Mouse (Mus musculus) lung, postnatal 10 days (tissue): ENCODE measurements around the gene Gm28729.
"Not testable (repeated sequence)": the region's sequence is repeated elsewhere in the genome, so short reads cannot be mapped to it uniquely, and the experiment has no call there.

Experiments used
- DNase-seq: peaks from one replicate; pipeline ENCODE4 v3.0.0; 2021

Gene Gm28729

DNA sequence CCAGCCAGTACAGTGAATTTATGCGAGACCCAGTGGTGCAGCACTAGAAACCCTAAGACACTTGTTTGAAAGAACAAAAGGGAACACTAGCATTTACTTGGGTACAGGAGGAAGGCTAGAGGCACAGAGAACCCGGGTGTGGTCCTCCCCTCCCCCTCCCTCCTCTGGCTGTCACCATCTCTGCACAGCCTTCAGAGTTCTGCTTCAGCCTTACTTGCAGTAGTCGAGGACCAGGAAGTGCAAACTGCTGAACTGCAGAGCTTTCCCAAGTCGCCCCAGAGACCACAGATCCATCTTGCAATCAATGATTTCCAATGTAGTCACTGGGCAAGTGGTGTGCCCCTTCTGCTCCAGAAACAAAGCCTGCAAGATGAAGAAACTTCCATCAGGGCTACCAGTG, 7.6 kb downstream of the Gm28729 start:
- no peak for DNase-seq

DNA sequence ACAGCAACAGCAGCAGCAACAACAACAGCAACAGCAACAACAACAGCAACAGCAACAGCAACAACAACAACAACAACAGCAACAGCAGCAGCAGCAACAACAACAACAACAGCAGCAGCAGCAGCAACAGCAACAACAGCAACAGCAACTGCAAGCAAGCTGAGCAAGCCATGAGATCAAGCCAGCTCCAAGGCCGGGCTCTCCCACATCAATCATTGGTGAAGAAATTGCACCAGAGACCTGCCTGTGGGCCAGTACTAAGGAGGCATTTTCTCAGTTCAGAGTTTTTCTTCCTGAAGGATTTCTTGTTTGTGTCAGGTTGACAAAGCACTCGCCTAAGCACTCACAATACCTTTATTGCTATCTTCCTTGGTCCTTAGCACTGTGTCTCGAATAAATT, 8.3 kb downstream of the Gm28729 start:
- DNase-seq, result no peak

DNA sequence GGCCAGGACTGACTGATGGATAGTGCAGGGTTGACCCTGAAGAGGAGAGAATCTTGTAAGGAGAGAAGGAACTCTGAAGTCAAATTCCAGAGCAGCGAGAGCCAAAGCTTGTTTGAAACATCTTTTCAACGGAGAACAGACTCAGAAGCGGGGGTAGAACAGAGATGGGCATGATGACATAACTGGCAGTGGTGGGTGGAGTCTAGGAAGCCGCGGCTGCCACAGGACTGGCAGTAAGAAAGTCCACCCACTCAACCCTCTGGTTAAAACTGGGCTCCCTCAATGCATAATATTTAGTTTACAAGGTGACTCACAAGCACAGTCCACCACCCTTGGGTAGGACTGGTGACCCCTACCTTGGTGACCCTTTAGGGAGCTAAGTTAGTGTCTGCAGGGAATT, 9.3 kb downstream of the Gm28729 start:
- DNase-seq, result no peak

DNA sequence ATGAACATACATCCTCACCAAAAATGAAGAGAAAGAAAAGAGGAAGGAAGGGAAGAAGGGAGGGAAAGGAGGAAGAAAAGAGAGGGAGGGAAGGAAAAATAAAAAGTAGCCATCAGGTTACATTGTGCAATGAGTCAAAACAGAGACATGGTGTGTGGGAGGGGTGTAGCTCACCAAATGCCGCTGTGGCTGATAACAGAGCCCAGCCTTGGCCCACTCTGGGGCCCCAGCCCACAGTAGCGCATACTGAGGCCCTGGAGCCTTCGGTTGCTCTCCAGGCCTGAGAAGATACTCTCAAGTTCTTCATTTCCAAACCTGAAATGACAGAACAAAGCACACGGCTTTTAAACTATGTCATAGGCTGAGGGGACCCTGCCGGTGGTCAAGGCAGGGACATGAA, 10.8 kb downstream of the Gm28729 start:
- DNase-seq, result no peak

DNA sequence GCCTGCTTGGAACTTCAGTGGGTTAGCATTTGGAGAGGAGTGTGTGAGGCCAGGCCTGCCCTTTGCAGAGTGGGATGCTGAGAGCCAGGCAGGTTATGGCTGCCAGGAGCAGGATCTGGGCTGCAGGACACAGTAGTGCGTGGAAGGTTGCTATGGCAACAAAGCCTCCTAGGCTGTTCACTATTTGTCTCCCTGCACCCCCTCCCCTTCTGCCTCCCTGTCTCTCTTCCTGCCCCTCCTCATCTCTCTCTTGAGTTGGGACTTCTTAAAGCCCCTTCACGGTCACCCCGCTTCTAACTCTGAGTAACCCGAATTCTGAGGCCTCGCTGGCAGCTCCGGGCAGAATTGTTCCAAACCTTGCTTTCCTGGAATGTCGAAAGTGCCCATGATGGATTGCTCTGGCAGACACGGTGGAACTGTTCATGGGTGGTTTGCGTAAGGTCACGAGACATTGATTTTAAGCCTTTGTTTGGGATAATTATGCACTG, 19.0 kb downstream of the Gm28729 start:
- peak; percentile 49 for DNase-seq

DNA sequence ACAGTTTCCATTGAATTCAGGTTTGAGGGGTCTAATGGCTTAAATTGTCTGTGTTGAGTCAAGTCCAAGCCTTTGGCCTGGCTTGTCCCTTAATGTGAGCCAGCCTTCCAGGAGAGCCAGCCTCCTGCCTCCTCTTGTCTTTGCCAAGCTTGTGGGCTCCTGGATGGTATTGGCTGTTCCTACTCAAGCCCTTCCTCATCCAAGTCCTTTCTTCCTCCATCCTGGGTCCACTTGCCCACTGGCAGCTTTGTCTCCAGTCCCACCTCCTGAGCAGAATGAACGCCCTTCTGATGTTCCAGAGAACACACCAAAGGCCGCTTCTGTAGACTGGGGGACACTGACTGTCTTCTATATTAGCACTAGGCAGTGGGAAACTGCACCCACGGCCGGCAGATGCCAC, 19.9 kb downstream of the Gm28729 start:
- no peak for DNase-seq

DNA sequence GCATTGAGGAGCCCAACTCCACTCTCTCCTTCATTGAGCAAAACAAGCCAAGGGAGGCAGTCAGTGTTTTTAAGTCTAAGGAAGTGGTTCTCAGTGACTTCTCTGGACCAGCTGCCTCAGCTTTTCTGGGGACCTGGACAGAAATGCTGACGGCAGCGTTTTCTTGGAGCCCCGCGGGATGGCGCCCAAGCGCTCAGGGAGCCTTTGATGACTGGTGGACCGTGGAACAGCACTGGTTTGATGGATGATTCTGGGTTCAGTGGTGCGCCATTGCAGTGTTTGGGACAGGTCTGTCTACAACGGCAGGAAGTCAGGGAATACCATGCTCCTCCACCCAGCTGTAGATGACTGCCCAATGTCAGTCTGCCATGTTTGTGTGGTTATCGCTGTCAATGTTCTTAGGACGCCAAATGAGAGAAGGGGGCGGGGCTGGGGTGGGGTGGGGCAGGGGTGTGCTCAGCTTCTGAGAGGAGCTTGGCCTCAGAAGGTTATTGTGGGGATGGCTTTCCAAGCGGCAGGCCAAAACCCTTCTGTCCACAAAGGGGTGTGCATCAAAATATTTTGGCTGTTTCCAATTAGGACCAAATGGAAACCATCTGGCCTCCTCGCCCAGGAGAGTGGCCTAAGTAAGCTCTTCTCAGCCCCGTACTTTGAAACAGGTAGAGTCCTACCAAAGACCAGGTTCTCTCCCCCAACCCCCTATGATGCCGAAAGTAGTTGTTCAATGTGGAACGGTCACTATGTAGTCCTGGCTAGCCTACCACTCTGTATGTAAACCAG, 20.8 kb downstream of the Gm28729 start:
- DNase-seq, result no peak

DNA sequence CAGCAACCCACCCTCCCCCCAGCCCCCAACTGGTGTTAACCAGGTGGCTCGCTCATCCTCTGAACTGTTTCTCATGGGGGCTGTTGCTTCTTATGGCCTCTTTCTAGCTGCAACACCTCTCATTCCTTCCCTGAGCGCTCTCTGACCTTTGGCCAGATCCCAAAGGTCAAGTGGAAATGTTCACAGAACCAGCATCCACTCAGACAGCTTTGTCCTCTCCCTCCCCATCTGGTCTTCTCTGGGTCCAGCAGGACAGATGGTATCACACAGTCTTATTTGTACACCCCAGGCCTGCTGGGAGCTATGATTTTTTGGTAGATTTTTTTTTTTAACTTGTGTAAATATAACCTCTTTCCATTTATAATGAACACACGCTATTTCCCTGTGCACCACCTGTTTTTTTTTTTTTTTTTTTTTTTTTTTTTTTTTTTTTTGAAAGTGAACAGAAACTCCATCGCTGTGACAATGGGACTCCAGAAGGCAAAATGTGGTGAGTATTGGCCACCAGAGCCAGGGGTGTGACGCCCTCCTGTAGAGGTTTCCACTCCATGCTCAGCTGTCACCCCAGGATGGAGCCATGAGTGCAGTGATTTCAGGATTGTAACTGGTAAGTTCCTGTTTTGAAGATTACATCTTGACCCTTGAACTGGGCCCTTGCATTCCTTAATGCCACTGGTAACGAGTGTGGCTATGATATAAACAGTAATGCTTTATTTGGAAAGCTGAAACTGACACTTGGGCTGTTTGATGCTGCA, 22.0 kb downstream of the Gm28729 start:
- no peak for DNase-seq

DNA sequence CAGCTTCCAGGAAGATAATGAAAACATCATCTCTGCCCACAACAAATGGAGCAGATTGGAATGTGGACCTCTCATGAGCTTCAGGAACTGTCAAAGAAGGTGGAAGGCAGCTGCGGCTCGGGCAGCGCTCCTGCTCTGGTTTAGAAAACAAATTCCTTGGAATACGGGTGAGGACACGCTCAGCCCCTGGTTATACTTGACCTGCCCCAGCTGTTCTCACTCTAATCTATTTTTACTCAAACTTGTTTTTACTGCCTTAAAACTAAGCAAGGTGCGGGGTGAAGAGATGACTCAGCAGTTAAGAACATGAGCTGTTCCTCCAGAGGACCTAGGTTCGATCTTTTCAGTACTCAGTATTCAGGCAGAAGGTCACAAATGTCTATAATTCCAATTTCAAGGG, 23.8 kb downstream of the Gm28729 start:
- DNase-seq, result peak; percentile 21

DNA sequence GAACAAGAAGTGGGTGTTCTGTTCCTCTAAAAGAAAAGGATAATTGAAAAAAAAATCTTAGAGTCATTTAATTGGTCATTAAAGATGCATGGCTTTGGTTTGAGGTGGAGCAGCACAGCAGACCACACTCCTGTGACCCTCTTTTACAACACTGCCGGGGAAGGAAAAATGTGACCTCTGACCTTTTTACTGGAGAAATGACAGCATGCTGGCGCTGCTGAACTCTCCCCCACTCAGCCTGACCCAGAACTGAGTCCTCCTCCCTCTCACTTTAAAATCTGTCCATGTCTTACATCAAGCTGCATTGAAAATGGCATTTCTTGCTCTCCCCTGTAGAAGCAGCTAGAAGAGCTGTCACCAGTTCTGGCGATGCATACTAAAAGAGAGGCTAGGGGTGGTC, 31.9 kb downstream of the Gm28729 start:
- DNase-seq, result peak; percentile 21

DNA sequence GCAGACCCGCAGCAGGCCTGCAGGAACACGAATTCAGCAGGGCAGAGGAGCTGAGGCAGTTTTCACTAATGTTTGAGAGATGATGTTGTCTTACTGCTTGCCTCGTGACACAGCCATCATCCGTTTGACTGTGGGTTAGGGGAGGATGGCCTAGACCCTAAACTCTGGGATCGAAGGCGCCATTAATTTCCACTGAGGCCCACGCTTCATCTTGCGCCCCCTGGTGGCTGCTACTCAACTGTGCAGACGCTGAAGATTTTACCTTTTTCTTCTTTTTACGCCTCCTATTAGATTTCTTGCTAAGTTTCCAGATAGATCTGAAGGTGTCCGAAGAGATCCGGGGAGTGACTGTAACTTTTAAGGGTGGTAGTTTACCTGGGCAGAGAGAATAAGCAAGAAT, 33.3 kb downstream of the Gm28729 start:
- DNase-seq, result peak; percentile 49

DNA sequence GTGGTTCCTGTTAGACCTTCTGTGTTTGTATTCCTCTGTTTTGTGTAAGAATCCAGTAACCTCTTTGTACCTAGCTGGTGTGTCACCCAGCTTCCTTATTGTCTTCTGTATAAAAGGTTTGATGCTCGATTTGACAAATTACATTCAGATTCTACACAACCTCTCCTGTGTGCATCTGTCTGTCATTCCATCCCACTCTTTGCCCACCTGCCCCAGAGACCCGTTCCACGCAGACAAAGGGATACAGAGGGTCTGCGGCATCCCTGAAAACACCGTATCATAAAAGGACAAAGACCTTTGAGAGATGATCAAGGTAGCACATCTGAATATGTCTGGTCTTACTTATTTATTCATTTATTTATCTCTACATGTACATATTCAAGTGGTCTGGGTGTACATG, 37.2 kb downstream of the Gm28729 start:
- DNase-seq, result not testable (repeated sequence)

DNA sequence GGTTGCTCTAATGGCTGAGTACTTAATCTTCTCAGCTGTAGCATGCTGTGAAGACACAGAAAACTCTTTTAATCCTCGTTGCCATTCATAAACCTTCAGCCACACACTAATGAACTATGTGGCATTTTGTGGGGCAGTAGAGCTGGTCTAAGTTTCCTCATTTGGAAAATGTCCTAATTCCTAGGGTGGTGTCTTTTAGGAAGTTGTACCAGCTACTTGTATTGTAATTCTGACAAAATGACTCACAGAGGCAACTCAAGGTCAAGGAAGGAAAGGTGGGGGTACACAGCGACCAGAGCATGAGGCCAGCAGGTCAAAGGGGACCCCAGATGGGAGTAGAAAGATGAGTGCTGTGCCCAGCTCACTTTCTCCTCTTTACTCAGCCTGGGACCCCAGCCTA, 41.4 kb downstream of the Gm28729 start:
- no peak for DNase-seq

DNA sequence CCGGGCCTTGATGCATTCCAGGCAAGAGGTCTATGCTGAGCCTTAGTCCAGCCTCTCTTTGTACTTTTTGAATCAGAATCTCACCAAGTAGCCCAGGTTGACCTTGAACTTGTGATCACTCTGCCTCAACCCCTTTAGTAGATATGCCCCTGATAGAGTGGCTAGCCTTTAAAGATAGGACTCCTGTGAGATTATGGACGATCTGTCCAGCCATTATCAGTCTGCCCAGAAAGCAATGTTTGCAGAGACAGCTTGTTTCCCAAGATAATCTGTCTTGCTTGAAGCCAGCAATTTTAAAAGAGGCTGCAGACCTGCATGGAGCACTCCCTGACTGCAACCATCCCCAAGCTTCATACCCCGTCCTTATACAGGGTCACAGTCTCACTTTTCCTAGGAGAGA, 42.0 kb downstream of the Gm28729 start:
- no peak for DNase-seq

DNA sequence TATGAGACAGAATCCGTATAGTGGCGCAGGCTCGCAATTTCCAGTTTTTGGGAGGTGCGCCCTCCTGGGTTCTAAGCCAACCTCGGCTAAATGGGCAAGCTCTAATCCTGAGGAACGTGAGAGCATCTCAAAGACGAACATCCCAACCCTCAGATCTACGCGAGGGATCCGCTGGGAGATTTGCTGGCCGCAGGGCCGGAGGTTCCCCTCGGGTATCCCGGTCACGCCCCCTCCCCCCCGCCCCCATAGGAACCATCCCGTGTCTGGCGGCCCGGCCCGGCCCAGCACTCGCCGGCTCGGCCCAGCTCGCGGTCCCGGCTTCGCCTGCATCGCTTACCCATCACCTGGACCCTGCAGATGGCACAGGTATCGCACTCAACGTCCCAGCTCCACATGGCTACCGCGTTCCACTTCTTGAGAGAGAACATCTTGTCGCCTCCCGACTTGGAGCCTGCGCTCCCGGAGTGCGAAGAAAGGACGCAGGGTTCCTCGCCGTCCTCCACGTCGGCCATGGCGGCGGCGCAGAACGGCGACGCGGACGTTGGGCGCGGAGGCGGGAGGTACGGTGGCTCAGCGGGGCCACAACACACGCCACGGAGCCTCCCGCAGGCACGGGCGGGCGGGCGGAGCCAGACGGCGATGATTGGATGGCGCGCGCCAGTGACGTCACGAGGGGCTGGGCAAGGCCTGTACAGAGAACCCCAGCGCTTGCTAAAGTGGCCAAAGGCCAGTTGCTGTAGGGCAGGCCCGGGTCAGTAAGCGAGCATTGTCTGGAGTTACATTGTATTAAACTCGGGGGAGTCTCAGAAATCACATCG, 46.8 kb downstream of the Gm28729 start, which contains the start of gene Rnf7:
Gene Rnf7 (minus strand): TSS at position 605 of the 818 bp plus-strand sequence.
- DNase-seq, result peak; percentile 99

DNA sequence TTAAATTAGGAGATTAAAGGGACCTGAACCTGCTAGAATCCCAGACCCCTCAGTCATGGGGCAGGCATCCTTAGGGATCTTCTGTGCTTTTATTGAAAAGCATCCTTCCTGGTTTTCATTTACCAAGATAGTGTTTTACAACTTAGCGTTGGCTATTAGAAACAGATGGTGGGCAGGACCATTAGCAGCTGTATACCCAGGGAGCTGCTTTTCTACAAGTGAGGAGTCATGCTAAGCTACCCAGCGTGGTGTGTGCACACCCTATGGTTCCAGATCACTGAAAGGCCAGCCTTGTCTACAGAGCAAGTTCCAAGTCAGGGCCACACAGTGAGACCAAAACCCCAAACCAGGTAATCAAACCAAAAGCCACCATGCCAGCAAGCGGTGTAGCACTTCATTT, 52.7 kb downstream of the Gm28729 start:
- DNase-seq, result no peak

DNA sequence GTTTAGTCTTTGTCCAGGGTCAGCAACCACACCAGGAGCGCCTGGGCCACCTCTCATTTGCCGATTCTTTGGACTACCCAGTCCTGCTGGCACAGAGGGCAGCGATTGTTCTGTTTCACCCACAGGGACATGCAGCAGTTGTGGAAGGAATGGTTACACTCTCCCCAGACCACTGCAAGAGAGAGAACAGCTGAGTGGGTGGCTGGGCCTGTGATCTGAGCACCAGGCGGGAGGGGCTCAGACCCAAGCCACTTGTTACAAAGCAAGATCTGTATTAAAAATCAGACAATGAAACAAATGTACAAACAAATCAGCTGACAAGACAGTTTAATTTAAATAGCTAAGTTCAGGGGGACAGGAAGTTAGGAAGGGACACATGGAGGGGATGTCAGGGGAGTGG, 53.4 kb downstream of the Gm28729 start:
- DNase-seq, result not testable (repeated sequence)

DNA sequence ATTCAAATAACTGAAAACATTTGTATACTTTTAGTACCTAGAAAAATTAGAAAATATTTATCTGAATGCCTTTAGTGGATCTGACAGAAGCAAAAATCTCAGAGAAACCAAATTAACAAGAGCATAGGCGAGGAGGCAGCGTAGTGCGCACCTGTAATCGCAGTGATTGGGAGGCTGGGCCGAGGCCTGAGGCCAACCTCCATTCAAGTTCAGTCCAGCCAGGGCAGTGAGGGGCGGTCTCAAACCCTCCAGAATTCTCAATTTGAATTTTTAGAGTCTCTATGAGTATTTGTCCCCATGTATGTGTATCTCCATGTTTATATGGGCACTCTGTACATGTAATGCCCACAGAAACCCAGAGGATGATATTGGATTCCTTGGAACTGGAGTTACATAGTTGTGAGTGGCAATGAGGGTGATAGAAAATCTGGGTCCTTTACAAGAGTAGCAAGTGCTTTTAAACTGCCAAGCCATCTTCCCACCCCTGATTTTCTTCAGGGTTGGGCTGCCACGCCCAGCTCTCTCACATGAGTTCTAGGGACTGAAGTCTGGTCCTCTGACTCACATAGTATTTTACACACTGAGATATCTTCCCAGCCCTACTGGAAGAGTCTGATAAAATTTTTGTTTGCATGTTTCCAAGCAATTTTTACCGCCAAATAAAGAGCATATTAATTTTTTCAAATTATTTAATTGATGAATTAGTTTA, 54.6 kb downstream of the Gm28729 start:
- no peak for DNase-seq

DNA sequence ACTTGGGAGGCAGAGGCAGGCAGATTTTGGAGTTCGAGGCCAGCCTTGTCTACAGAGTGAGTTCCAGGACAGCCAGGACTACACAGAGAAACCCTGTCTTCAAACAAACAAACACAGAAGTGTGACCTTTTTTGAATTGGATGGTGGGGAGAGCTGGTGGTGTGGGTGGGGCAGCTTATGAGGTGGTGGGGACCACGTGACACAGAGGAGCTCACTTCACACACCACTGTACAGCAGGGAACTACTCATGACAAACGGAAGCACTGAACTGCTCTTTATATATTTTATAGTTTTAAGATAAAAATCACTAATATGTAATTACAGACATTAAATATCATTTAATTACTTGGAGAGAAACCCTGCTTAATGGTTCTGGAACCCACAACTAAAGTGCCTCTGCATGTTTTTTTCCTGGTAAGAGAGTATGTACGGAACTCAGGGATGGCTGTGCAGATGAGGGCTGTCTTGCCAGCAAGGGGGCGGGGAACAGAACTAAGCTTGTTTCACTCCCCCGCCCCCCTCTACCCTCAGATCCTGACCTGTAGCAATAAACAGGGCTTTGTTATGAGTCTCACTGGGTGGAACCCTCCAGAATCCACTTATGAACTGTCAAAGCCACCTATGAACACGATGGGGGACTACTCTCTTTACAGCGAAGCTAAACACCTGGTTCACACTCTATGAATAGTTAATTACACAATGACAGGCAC, 55.4 kb downstream of the Gm28729 start:
- DNase-seq, result peak; percentile 18

DNA sequence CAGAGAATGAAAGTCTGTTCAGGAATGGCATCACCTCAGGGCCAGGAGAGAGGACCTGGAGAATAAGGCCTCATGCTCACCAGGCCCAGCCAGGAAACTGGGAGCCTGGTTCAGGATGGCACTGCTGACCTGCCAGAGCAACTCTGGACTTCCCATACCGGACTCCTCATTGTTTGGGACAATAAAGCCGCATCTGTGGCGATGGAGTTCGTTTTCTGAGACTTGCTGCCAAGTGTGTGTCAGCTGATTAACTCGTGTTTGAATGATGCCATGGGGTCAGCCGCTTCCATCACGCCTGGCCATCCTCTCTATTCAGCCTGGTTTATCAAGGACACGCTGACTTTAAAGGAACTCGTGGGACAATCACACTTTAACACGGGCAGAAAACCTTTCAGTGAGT, 61.4 kb downstream of the Gm28729 start:
- peak; percentile 21 for DNase-seq

DNA sequence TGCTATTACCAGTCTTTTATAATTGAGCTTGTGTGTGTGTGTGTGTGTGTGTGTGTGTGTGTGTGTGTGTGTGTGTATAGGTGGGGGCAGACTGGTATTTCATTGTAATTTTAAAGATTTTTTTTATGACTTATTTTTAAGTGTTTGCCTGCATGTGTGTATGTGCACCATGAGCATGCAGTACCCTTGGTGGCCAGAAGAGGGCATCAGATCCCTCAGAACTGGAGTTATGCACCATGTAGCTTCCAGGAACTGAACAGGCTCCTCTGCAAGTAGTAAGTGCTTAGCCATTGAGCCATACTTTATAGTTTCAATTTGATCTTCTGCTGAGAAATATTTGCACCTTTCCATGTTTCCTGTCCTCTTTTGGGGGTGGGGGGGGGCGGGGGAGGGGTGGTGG, 63.5 kb downstream of the Gm28729 start:
- DNase-seq, result no peak
